ENCODE assay signal across 15 mouse cellular contexts in the genomic region with DNA sequence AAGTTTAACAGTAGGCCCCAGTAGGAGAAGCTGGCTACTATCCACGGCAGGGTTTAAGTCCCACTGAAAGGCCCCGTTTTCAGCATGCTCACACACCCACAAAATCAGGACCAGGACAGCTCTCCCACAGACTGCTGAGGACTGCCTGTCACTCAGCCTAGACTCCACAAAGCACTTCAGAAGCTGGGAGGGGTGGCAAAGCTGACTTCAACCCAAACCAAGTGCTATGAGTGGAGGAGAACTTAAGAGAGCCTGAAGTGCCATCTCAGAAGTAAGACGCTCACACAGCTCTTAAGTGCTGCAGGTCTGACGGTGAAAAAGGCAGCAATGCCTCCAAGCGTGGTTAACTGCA.
"Had no signal": no experiment of that assay in that cellular context is flagged by ENCODE, and none has a peak within 500 bp of the region (broad histone marks: within the 10 kb centered on the region; RNA-seq: fewer than 3 reads in every experiment).

No protein-coding gene starts in this region.

- H3K9ac ChIP-seq: kidney, embryonic 15.5 days; limb, embryonic 12.5 days; liver, embryonic 14.5 days; lung, embryonic 14.5 days; neural tube, embryonic 13.5 days; stomach, embryonic 15.5 days had no signal

- H3K27me3 ChIP-seq: kidney, embryonic 15.5 days; limb, embryonic 12.5 days; neural tube, embryonic 13.5 days; stomach, embryonic 15.5 days had no signal

- H3K4me2 ChIP-seq: kidney, embryonic 15.5 days; limb, embryonic 12.5 days; lung, embryonic 14.5 days; neural tube, embryonic 13.5 days; stomach, embryonic 15.5 days had no signal

- ATAC-seq: inflammation-experienced regulatory T-cells, adult 6 months had no signal

- H3K9me3 ChIP-seq: kidney, embryonic 15.5 days; limb, embryonic 12.5 days; midbrain, embryonic 10.5 days; neural tube, embryonic 13.5 days; stomach, embryonic 15.5 days had no signal

- DNase-seq: kidney, adult 2 months; kidney, postnatal 14 days; lung, embryonic 14.5 days; midbrain, embryonic 14.5 days; retina, postnatal 1 day; right cerebral cortex, postnatal 4 days; thymus, adult 2 months; thymus, postnatal 25 days had no signal

- H3K27ac ChIP-seq: kidney, embryonic 15.5 days; limb, embryonic 12.5 days; liver, embryonic 14.5 days; midbrain, embryonic 10.5 days; neural tube, embryonic 13.5 days; stomach, embryonic 15.5 days had no signal

- H3K4me1 ChIP-seq: limb, embryonic 12.5 days; midbrain, embryonic 10.5 days; neural tube, embryonic 13.5 days; stomach, embryonic 15.5 days had no signal

- H3K4me3 ChIP-seq: kidney, embryonic 15.5 days; limb, embryonic 12.5 days; midbrain, embryonic 10.5 days; neural tube, embryonic 13.5 days; stomach, embryonic 15.5 days had no signal
